Mouse (Mus musculus): Measurements from ENCODE around the gene Ift46.
A peak's percentile ranks its signal among the peaks of the same experiment; 100 is the strongest.

Gene Ift46

DNA sequence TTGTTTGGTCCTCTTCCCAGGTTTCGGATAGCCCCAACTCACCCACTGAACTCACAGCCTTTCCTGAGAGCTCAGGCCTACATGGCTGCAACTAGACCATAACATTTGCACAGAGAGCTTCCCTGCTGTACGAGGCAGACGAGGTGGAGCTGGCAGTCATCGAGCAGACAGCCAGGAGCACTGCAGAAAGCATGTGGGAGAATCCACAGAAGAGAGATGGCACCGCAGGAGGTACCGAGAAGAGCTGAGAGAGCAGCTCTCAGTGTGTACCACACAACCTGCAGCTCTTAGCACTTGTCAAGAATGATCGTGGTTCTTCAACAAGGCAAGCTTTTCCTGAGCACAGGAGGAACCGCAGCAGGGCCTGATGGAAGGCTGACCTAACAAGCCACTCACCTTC lies 46.5 kb downstream of the Ift46 start:
- DNase-seq = no peak

DNA sequence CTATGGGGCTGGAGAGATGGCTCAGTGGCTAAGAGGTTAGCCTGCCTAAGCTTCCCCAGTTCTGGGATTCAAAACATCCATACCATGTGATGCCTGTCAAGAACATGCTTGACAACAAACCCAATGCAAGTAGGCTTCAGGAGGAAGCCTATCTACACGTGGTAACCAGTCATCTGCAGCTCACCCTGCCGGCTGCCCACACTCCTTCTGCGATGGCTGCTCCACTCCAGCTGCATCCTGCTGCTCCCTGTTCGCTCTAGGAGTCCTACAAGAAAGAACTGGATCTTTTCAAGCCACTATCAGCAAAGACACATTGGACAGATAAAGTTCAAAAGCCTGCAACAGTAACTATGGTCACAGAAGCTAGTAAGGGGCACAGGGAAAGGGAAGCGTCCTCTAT lies 49.8 kb downstream of the Ift46 start:
- no peak for DNase-seq

DNA sequence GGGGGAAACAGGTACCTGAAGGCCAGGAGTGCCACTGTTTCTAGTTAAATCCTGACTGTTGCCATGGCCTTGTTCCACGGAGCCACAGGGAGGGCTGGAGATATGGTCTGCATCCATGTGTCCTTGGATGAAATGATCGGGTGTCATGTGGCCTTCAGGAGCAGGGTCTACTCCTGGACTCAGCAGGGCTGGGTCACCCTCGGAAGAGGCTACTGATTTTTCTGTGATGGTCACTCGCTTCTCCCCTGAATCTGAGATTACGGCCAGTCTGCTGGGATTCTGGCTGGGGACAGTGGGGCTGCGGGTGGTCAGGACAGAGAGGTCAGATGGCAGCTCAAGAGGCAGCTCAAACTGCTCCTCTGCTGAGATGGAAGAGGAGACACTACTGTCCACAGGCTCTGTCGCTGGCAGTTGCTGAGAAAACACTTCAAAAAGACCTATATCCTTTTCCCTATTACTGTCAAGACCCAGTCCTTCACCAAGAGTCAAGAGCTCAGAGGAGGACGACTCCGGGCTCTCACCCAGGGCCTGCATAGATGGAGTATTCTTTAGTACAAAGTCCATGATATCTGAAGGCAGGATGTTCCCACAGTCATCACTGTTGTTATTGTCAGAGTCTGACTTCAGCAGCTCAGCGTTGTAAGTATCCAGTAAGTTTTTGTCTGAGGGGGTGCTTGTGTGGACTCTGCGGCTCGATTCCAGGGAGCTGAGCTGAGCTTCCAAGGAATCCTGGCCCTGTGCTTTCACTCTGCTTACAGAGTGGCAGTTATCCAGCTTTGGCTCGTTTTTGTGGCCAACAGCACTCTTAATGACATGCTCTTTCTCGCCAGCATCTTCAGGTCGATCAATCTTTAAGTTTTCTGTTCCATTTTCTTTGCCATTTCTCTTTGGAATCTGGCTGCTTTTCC lies 52.5 kb downstream of the Ift46 start:
- DNase-seq = no peak

DNA sequence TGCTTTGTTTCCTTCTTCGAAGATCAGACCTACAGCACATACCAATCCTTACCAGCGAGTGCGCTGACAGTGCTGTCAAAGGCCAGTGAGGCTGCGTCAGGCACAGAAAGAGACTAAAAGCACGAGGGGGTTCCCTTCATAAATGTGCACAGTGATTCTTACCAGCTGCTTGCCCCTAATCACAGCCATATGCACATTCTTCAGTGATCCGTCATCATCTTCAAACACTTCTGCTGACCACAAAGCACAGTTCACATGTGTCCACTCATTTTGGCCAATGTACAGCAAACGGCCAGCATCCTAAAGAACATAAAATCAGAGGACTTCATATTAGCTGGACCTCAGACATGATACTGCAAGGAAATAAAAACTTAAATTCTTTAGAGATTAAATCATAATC lies 59.0 kb downstream of the Ift46 start:
- no peak for DNase-seq

DNA sequence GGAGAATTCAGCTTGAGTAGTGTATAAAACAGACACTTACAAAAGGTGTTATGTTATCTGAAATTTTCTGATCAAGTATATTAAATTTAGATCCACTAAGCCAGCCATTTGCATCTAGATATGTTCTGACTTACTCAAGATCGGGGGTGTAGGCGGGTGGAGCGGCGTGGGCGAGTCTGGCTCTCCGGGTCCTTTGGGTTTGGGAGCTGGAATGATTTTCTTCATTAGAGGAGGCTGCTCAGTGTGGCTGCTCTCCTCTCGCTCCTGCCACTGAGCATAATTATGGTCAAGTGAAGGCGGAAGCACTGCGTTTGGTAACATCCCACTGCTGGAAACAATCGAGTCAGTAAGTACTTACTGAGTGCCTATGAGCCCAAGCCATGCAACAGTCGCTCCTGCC lies 61.2 kb downstream of the Ift46 start:
- DNase-seq = no peak

DNA sequence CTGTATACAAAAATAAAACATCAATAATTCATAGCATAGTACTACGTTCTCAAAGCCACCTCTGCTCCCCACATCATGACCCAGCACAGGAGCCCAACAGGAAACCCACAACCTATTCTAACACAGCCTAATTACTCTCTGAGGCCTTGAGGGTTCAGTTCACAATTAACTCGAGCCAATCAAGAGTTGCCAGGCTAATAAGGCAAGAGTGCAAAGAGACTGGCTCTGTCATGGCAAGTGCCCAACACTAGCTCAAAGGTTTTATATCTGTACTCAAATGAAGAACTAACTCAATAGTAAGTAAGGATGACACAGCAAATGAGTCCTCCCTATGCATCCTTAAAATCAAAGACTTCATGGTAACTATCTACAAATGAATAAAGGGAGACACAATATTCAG lies 62.8 kb downstream of the Ift46 start:
- DNase-seq = no peak

DNA sequence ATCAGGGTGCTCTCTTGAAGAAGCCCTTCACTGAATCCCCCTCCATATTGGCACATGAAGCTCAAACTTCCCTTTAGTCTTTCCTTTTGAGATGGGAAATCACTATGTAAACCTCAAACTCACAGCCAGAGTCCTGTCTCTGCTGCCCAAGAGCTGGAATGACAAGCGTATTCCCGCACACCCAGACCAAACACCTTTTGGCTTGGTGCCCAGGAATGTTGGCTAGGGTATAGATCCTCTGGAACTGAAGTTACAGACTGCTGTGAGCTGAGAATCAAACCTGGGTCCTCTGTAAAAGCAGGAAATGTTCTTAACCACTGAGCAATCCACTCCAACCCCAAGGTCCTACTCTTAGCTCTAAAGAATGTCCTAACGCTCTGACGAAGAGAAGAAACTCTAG lies 64.6 kb downstream of the Ift46 start:
- no peak for DNase-seq

DNA sequence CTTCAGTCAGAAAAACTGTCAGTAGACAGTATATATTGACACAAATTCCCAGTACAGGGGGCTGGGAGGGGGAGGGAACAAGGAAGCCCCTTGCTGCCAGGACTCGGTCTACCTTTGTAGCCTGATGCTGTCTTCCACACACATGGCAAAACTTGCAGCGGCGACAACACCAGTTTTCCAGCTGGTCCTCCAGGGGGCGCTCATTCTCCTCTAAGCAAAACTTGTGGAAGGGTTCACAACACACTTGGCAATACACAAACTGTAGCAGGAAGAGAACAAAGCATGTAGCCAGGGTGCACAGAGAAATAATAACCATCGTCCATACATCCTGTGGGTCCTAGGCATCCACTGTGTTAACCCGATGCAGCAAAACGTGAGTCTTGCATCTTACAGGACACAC lies 68.7 kb downstream of the Ift46 start:
- DNase-seq = peak; percentile 55

DNA sequence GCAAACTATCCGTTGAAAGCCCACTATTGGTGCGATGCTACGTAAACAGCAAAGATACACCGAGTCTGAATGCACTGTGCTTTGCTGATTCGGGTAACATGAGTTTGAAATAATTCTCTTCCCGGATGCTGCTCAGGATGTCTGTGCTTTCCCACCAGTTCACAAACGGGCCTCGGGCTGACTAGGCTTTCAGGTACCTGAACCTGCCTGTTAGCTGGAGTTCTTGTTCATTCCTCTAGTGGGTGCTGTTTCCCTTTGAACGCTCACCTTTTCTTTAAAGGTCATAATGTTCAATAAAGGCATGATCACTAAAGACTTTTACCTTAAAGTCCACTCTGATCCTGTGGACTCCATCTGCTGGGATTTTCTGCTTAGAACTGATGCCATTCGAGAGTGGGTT lies 73.5 kb downstream of the Ift46 start:
- no peak for DNase-seq

Measured in cerebellum, adult 11-12 months (tissue).